In genomic region chr4:122870027-122870426, GRCm38 (mm10) we compare ENCODE assay signal across 8 mouse cellular contexts. TPM values are rescaled to one million over a fixed set of nuclear protein-coding genes. Genes with fewer than 3 reads are reported as not detected.
DNase-seq lines count a peak whose midpoint lies in the region; ATAC-seq and TF ChIP-seq lines count a peak whose summit lies in the region.

No protein-coding gene starts in this region.

- peaks cover 58% of the 10 kb centered on the region for H3K36me3 ChIP-seq in small intestine, adult 2 months (ENCODE audit: control insufficient read depth, insufficient read depth, low read length)

- H3K4me3 ChIP-seq in small intestine, adult 2 months (ENCODE audit: low read depth, low read length): no peak overlapping the region

- TF ChIP-seq CTCF in small intestine, adult 2 months (IDR thresholded peaks at IDR 0.05; ENCODE audit: extremely low read depth, insufficient read length, insufficient replicate concordance, low read depth, low read length): peak; percentile 61; the same call in 1 of the 2 replicates

- H3K27me3 ChIP-seq in small intestine, adult 2 months (ENCODE audit: control insufficient read depth, insufficient read depth, low read length): no peaks in the 10 kb centered on the region

- ATAC-seq in frontal cortex, adult (ENCODE audit: low TSS enrichment): peak; percentile 42
- ATAC-seq in common myeloid progenitor, adult 5-6 weeks (replicated peaks; ENCODE audit: low read depth, poor library complexity, severe bottlenecking): peak; percentile 50; the same call in 1 of the 2 replicates

- DNase-seq in frontal cortex, postnatal 10 days (ENCODE audit: low spot score in 2 of 2): no peak
- peak; percentile 50 for DNase-seq in right cerebral cortex, postnatal 14 days
- DNase-seq in right cerebral cortex, postnatal 10 days (ENCODE audit: low spot score in 2 of 2): no peak
- DNase-seq in yolk sac, embryonic 10.5 days (ENCODE audit: low spot score): no peak
- DNase-seq in adrenal gland, adult 2 months: no peak

- peaks cover 8% of the 10 kb centered on the region for H3K4me1 ChIP-seq in small intestine, adult 2 months (ENCODE audit: control insufficient read depth, insufficient read depth, insufficient read length, low read length)

- no peak for TF ChIP-seq POLR2A in small intestine, adult 2 months (IDR thresholded peaks at IDR 0.05; ENCODE audit: low read depth, low read length)

- H3K27ac ChIP-seq in small intestine, adult 2 months (ENCODE audit: insufficient read depth, low read depth, low read length): no peak overlapping the region

RNA-seq across cellular contexts. Expression of gene Cap1, which starts 15.8 kb away (rescaled TPM):
- 114 and 153 TPM in 2 replicates for total RNA-seq in common myeloid progenitor, adult 5-6 weeks (2017)
- polyA plus RNA-seq in small intestine, adult 2 months (2012; rRNA removed): 46.5 and 85.8 TPM in 2 replicates
- 100 to 1,000 TPM; 140 to 168 TPM for total RNA-seq in adrenal gland, adult 2 months (2021)
- 28.0 and 30.0 TPM in 2 replicates for polyA plus RNA-seq in adrenal gland, adult 2 months (2012; rRNA removed)

RNA-seq across cellular contexts. Expression of gene Ppt1, which starts 34.0 kb away (rescaled TPM):
- total RNA-seq in common myeloid progenitor, adult 5-6 weeks (2017): 52.5 and 64.8 TPM in 2 replicates
- 6.9 and 10.1 TPM in 2 replicates for polyA plus RNA-seq in small intestine, adult 2 months (2012; rRNA removed)
- total RNA-seq in adrenal gland, adult 2 months (2021): 10 to 100 TPM; 69.3 to 86.3 TPM
- 14.2 and 17.9 TPM in 2 replicates for polyA plus RNA-seq in adrenal gland, adult 2 months (2012; rRNA removed)
